In genomic region chr12:104145571-104145970, GRCm38 (mm10) we compare ENCODE assay signal across 29 mouse cellular contexts. TPM values are rescaled to one million over a fixed set of nuclear protein-coding genes. Genes with fewer than 3 reads are reported as not detected.
DNase-seq lines count a peak whose midpoint lies in the region; ATAC-seq and TF ChIP-seq lines count a peak whose summit lies in the region.
"Had no signal": no experiment of that assay in that cellular context is flagged by ENCODE, and none has a peak within 500 bp of the region (broad histone marks: within the 10 kb centered on the region; RNA-seq: fewer than 3 reads in every experiment).

No protein-coding gene starts in this region.

- TF ChIP-seq POLR2A in thymus, adult 2 months (IDR thresholded peaks at IDR 0.05; ENCODE audit: control insufficient read depth, extremely low read depth, insufficient read depth, low read length, poor library complexity): no peak

- H3K27me3 ChIP-seq in thymus, adult 2 months (ENCODE audit: control insufficient read depth, insufficient read depth, low read length): no peaks in the 10 kb centered on the region
- H3K27me3 ChIP-seq in limb, embryonic 11.5 days (ENCODE audit: control insufficient read depth, insufficient read depth, low read length): no peaks in the 10 kb centered on the region
- H3K27me3 ChIP-seq: embryonic facial prominence, embryonic 13.5 days; embryonic facial prominence, embryonic 15.5 days; forebrain, embryonic 13.5 days; forebrain, embryonic 15.5 days had no signal

- DNase-seq in adrenal gland, adult 2 months: peak; percentile 43
- DNase-seq in adrenal gland, postnatal 14 days: no peak
- peak; percentile 31 for DNase-seq in adrenal gland, postnatal 36 days
- no peak for DNase-seq in adrenal gland, adult 18-20 months (ENCODE audit: low spot score in 2 of 2)
- peak; percentile 0 for DNase-seq in thymus, adult 2 months
- DNase-seq in thymus, postnatal 14 days: no peak
- peak; percentile 9 for DNase-seq in limb, embryonic 11.5 days (ENCODE audit: low spot score)
- DNase-seq in liver: no peak
- DNase-seq: adrenal gland, postnatal 10 days; cerebellum, adult 11 months; cerebellum, adult 18-20 months; cerebellum, adult 8-10 months; cerebellum, adult 9-11 months; cerebellum, postnatal 14 days; cerebellum, postnatal 36 days; embryo, embryonic 11 days; forebrain, postnatal 0 days had no signal

- no peak overlapping the region for H3K4me2 ChIP-seq in limb, embryonic 11.5 days (ENCODE audit: low read depth, severe bottlenecking)
- H3K4me2 ChIP-seq: embryonic facial prominence, embryonic 13.5 days; embryonic facial prominence, embryonic 15.5 days; forebrain, embryonic 13.5 days; forebrain, embryonic 15.5 days had no signal

- H3K4me3 ChIP-seq in thymus, adult 2 months (ENCODE audit: control insufficient read depth, insufficient read depth, low read length): no peak overlapping the region
- H3K4me3 ChIP-seq in limb, embryonic 11.5 days (ENCODE audit: low read depth, low read length): no peak overlapping the region
- H3K4me3 ChIP-seq: embryonic facial prominence, embryonic 13.5 days; embryonic facial prominence, embryonic 15.5 days; erythroblast, embryonic 14.5 days; forebrain, embryonic 10.5 days; forebrain, embryonic 13.5 days; forebrain, embryonic 15.5 days had no signal

- H3K9ac ChIP-seq in limb, embryonic 11.5 days (ENCODE audit: low read length): no peak overlapping the region
- H3K9ac ChIP-seq: embryonic facial prominence, embryonic 13.5 days; embryonic facial prominence, embryonic 15.5 days; forebrain, embryonic 13.5 days; forebrain, embryonic 15.5 days; forebrain, postnatal 0 days had no signal

- no peak overlapping the region for H3K27ac ChIP-seq in thymus, adult 2 months (ENCODE audit: control insufficient read depth, insufficient read depth, low read length)
- no peak overlapping the region for H3K27ac ChIP-seq in limb, embryonic 11.5 days (replicated peaks; ENCODE audit: low read depth, low read length)
- H3K27ac ChIP-seq: embryonic facial prominence, embryonic 13.5 days; embryonic facial prominence, embryonic 15.5 days; forebrain, embryonic 10.5 days; forebrain, embryonic 13.5 days; forebrain, embryonic 15.5 days had no signal

- H3K36me3 ChIP-seq in thymus, adult 2 months (ENCODE audit: control insufficient read depth, insufficient read depth, low read length): no peaks in the 10 kb centered on the region
- H3K36me3 ChIP-seq in limb, embryonic 11.5 days (ENCODE audit: control insufficient read depth, insufficient read depth, low read length): no peaks in the 10 kb centered on the region
- H3K36me3 ChIP-seq: embryonic facial prominence, embryonic 13.5 days; embryonic facial prominence, embryonic 15.5 days; forebrain, embryonic 10.5 days; forebrain, embryonic 15.5 days had no signal

- H3K9me3 ChIP-seq in limb, embryonic 11.5 days (ENCODE audit: control insufficient read depth, low read length): no peaks in the 10 kb centered on the region
- H3K9me3 ChIP-seq: embryonic facial prominence, embryonic 13.5 days; embryonic facial prominence, embryonic 15.5 days; forebrain, embryonic 10.5 days; forebrain, embryonic 13.5 days; forebrain, embryonic 15.5 days had no signal

- H3K4me1 ChIP-seq in thymus, adult 2 months (replicated peaks; ENCODE audit: control insufficient read depth, insufficient read depth, low read length): no peaks in the 10 kb centered on the region
- H3K4me1 ChIP-seq in limb, embryonic 11.5 days (ENCODE audit: control insufficient read depth, insufficient read depth, low read length): no peaks in the 10 kb centered on the region
- H3K4me1 ChIP-seq: embryonic facial prominence, embryonic 13.5 days; embryonic facial prominence, embryonic 15.5 days; forebrain, embryonic 10.5 days; forebrain, embryonic 13.5 days; forebrain, embryonic 15.5 days had no signal

- WGBS in thymus, adult 2 months: 94% methylated on average over 2 of the region's 2 CpGs
- 85% methylated on average over 2 of the region's 2 CpGs for WGBS in limb, embryonic 11.5 days

- TF ChIP-seq CTCF in thymus, adult 2 months (IDR thresholded peaks at IDR 0.05; ENCODE audit: borderline replicate concordance, control insufficient read depth, extremely low read depth, insufficient read depth, low read length, poor library complexity): no peak

- ATAC-seq in limb, embryonic 11.5 days (ENCODE audit: insufficient number of reproducible peaks, low FRiP score, low TSS enrichment, low read depth): no peak
- ATAC-seq: forebrain, embryonic 13.5 days; forebrain, embryonic 15.5 days; forebrain, postnatal 0 days had no signal

RNA-seq across cellular contexts. Expression of gene Serpina3c, which starts 8.1 kb away (rescaled TPM):
- total RNA-seq in adrenal gland, adult 2 months (2021): 10 to 100 TPM; 20.6 to 23.9 TPM
- polyA plus RNA-seq in adrenal gland, adult 2 months (2012; rRNA removed): 8.6 and 9.8 TPM in 2 replicates
- total RNA-seq in adrenal gland, postnatal 14 days (2021): 10.7 and 12.5 TPM in 2 replicates
- 10 to 100 TPM; 15.0 to 21.3 TPM for total RNA-seq in adrenal gland, postnatal 36 days (2021)
- 10 to 100 TPM; 23.7 to 24.1 TPM for total RNA-seq in adrenal gland, adult 18-20 months (2021)
- 0.91 and 1.7 TPM in 2 replicates for polyA plus RNA-seq in thymus, adult 2 months (2012; rRNA removed)
- polyA plus RNA-seq in limb, embryonic 11.5 days (2014; fragmentation: Nextera tagmentation; extraction: Ambion mirVana): not detected in 2 replicates
- total RNA-seq: common myeloid progenitor, adult 5-6 weeks; ES-E14; forebrain, postnatal 0 days; MEL had no signal
- polyA plus RNA-seq: brain, embryonic 14.5 days; C2C12; embryonic facial prominence, embryonic 11.5 days; embryonic facial prominence, embryonic 13.5 days; erythroblast, embryonic 14.5 days; forebrain, embryonic 10.5 days; forebrain, embryonic 13.5 days; forebrain, embryonic 15.5 days; forebrain, postnatal 0 days had no signal

RNA-seq across cellular contexts. Expression of gene Serpina3b, which starts 17.8 kb away (rescaled TPM):
- total RNA-seq in adrenal gland, adult 2 months (2021): 1 to 10 TPM in 1 of 2 experiments, not detected in 1; 1.7 TPM
- 0.35 TPM in 1 of 2 replicates, not detected in the other for polyA plus RNA-seq in adrenal gland, adult 2 months (2012; rRNA removed)
- 0.33 TPM in 1 of 2 replicates, not detected in the other for total RNA-seq in adrenal gland, postnatal 14 days (2021)
- under 1 TPM; 0.40 to 0.56 TPM for total RNA-seq in adrenal gland, postnatal 36 days (2021)
- total RNA-seq in adrenal gland, adult 18-20 months (2021): 1 to 10 TPM in 1 of 2 experiments, under 1 TPM in 1; 0.33 to 2.1 TPM
- 0.09 and 0.19 TPM in 2 replicates for polyA plus RNA-seq in thymus, adult 2 months (2012; rRNA removed)
- polyA plus RNA-seq in limb, embryonic 11.5 days (2014; fragmentation: Nextera tagmentation; extraction: Ambion mirVana): not detected in 2 replicates
- total RNA-seq: ES-E14; forebrain, postnatal 0 days; MEL had no signal
- polyA plus RNA-seq: brain, embryonic 14.5 days; C2C12; embryonic facial prominence, embryonic 11.5 days; embryonic facial prominence, embryonic 13.5 days; embryonic facial prominence, embryonic 15.5 days; erythroblast, embryonic 14.5 days; forebrain, embryonic 10.5 days; forebrain, embryonic 13.5 days; forebrain, embryonic 15.5 days; forebrain, postnatal 0 days had no signal

RNA-seq across cellular contexts. Expression of gene Serpina3a, which starts 33.0 kb away (rescaled TPM):
- not detected for total RNA-seq in adrenal gland, adult 2 months (2021)
- not detected in 2 replicates for polyA plus RNA-seq in adrenal gland, adult 2 months (2012; rRNA removed)
- total RNA-seq in adrenal gland, postnatal 14 days (2021): not detected in 2 replicates
- total RNA-seq in adrenal gland, postnatal 36 days (2021): not detected
- total RNA-seq in adrenal gland, adult 18-20 months (2021): not detected
- polyA plus RNA-seq in thymus, adult 2 months (2012; rRNA removed): 0.10 TPM in 1 of 2 replicates, not detected in the other
- not detected in 2 replicates for polyA plus RNA-seq in limb, embryonic 11.5 days (2014; fragmentation: Nextera tagmentation; extraction: Ambion mirVana)
- total RNA-seq: adrenal gland, postnatal 10 days; common myeloid progenitor, adult 5-6 weeks; ES-E14; forebrain, postnatal 0 days; MEL had no signal
- polyA plus RNA-seq: brain, embryonic 14.5 days; C2C12; embryonic facial prominence, embryonic 11.5 days; embryonic facial prominence, embryonic 13.5 days; embryonic facial prominence, embryonic 15.5 days; erythroblast, embryonic 14.5 days; forebrain, embryonic 10.5 days; forebrain, embryonic 13.5 days; forebrain, embryonic 15.5 days; forebrain, postnatal 0 days had no signal

RNA-seq across cellular contexts. Expression of gene Serpina5, which starts 44.7 kb away (rescaled TPM):
- total RNA-seq in adrenal gland, adult 2 months (2021): under 1 TPM in 1 of 2 experiments, not detected in 1; 0.75 TPM
- not detected in 2 replicates for polyA plus RNA-seq in adrenal gland, adult 2 months (2012; rRNA removed)
- 0.30 TPM in 1 of 2 replicates, not detected in the other for total RNA-seq in adrenal gland, postnatal 14 days (2021)
- under 1 TPM in 1 of 2 experiments, not detected in 1; 0.13 TPM for total RNA-seq in adrenal gland, postnatal 36 days (2021)
- 1 to 10 TPM in 1 of 2 experiments, under 1 TPM in 1; 0.90 to 1.5 TPM for total RNA-seq in adrenal gland, adult 18-20 months (2021)
- polyA plus RNA-seq in thymus, adult 2 months (2012; rRNA removed): 0.05 TPM in 1 of 2 replicates, not detected in the other
- polyA plus RNA-seq in limb, embryonic 11.5 days (2014; fragmentation: Nextera tagmentation; extraction: Ambion mirVana): not detected in 2 replicates
- total RNA-seq: common myeloid progenitor, adult 5-6 weeks; ES-E14; forebrain, postnatal 0 days; MEL had no signal
- polyA plus RNA-seq: brain, embryonic 14.5 days; C2C12; embryonic facial prominence, embryonic 11.5 days; embryonic facial prominence, embryonic 13.5 days; embryonic facial prominence, embryonic 15.5 days; erythroblast, embryonic 14.5 days; forebrain, embryonic 10.5 days; forebrain, embryonic 13.5 days; forebrain, embryonic 15.5 days; forebrain, postnatal 0 days had no signal

Comparison
In these comparisons a context has a peak if more than half of its experiments do, and no peak if none do; other contexts are left out.
1. DNase-seq: peak in adrenal gland, adult 2 months (single experiment), adrenal gland, postnatal 36 days (2 of 2), thymus, adult 2 months (single experiment) and limb, embryonic 11.5 days (single experiment); none in adrenal gland, postnatal 14 days (single experiment), adrenal gland, adult 18-20 months (0 of 2), thymus, postnatal 14 days (single experiment) and liver (single experiment).